Mouse (Mus musculus) layer of hippocampus, adult 2 months (tissue): Measurements from ENCODE around the gene Col13a1. TPM values are rescaled to one million over a fixed set of nuclear protein-coding genes. Genes with fewer than 3 reads are reported as not detected.

ENCODE experiments used
- DNase-seq, 2 experiments: peaks; one replicate each; pipeline ENCODE4 v3.0.0; 2022; ENCODE audit warnings: low spot score in 2 of 2
- H3K27ac ChIP-seq: fragments of 200-600 bp; 2 replicates; pipeline ENCODE4 v1.8.1; 2022
- H3K4me3 ChIP-seq: fragments of 200-600 bp; 2 replicates; pipeline ENCODE4 v1.8.1; 2022; ENCODE audit warnings: mild to moderate bottlenecking
- CTCF ChIP-seq: fragments of 200-600 bp; conservative IDR thresholded peaks from 2 replicates; pipeline ENCODE4 v1.8.1; 2022; ENCODE audit warnings: antibody characterized with exemption, mild to moderate bottlenecking, moderate library complexity
- total RNA-seq, 2 experiments: library from RNA; stranded (reverse); gene quantifications; 2 replicates each; pipeline ENCODE4 v1.2.3; 2021

The Col13a1 gene
- total RNA-seq, 2 experiments from 2014 or later: 1.1 to 1.5 TPM

GRCm38 (mm10) chr10:61788499-61788898, 190.4 kb downstream of the Col13a1 start:
- Histone ChIP-seq H3K4me3 (no peak overlapping the region), H3K27ac (no peak overlapping the region)
- no peak for DNase-seq
- no peak for TF ChIP-seq CTCF

Other genes starting within 250 kb of the Col13a1 start
- gene H2afy2, start 195.0 kb downstream of the Col13a1 start, total RNA-seq: 10 to 100 TPM; 14.3 to 14.7 TPM
- not detected for gene Neurog3, start 154.0 kb upstream of the Col13a1 start, total RNA-seq
- 10 to 100 TPM; 36.2 to 40.6 TPM for gene Fam241b, start 164.8 kb upstream of the Col13a1 start, total RNA-seq